Mouse (Mus musculus): ENCODE measurements around the gene 5031439G07Rik.

- no peak for TF ChIP-seq ZNF384 (IDR thresholded peaks at IDR 0.05; ENCODE audit: low read depth, low read length)
- TF ChIP-seq NELFE (IDR thresholded peaks at IDR 0.05; ENCODE audit: low read depth, low read length) = no peak
- no peak for TF ChIP-seq TBP (IDR thresholded peaks at IDR 0.05; ENCODE audit: low read depth, low read length)
- no peak for TF ChIP-seq MYC (IDR thresholded peaks at IDR 0.05; ENCODE audit: low read depth, low read length)
- TF ChIP-seq USF2 (IDR thresholded peaks at IDR 0.05; ENCODE audit: borderline replicate concordance in 1 of 2, insufficient read depth in 1 of 2, low read depth in 1 of 2, low read length in 2 of 2) = no peak
- TF ChIP-seq USF1 (IDR thresholded peaks at IDR 0.05; ENCODE audit: low read depth, low read length) = no peak
- no peak for TF ChIP-seq ZC3H11A (IDR thresholded peaks at IDR 0.05; ENCODE audit: low read depth, low read length)
- TF ChIP-seq MAZ (IDR thresholded peaks at IDR 0.05; ENCODE audit: low read depth, low read length) = no peak
- no peak for TF ChIP-seq POLR2A (IDR thresholded peaks at IDR 0.05; ENCODE audit: control insufficient read depth in 1 of 2, insufficient read depth in 1 of 2, low read depth in 1 of 2, low read length in 2 of 2, poor library complexity in 1 of 2)
- TF ChIP-seq TAL1 (IDR thresholded peaks at IDR 0.05; ENCODE audit: low read length) = no peak
- TF ChIP-seq MEF2A (IDR thresholded peaks at IDR 0.05; ENCODE audit: extremely low read depth, insufficient replicate concordance, low read depth, low read length, poor library complexity, severe bottlenecking) = no peak
Observed at GRCm38 (mm10) chr15:84989771-84990170, 1.4 kb upstream of the 5031439G07Rik start.

All from MEL (cell line).